Mouse (Mus musculus) embryonic facial prominence, embryonic 11.5 days (tissue): ENCODE results near the gene Chd9. TPM values are rescaled to one million over a fixed set of nuclear protein-coding genes. Genes with fewer than 3 reads are reported as not detected.
A peak's percentile ranks its signal among the peaks of the same experiment; 100 is the strongest.

ENCODE experiments used
- ATAC-seq: fragments of 200-750 bp; cut with Nextera tagmentation; replicated peaks from 2 replicates; pipeline ENCODE4 v1.8.0; 2017; ENCODE audit warnings: low read depth; ENCODE audit not compliant: insufficient number of reproducible peaks, low FRiP score, low TSS enrichment
- DNase-seq: peaks from one replicate; pipeline ENCODE4 v3.0.0-alpha.2; 2015; ENCODE audit warnings: low spot score
- H3K27ac ChIP-seq: fragments of 300-500 bp; sonication (generic); replicated peaks from 2 replicates; pipeline ENCODE4 v1.5.1; 2014; ENCODE audit warnings: mild to moderate bottlenecking, low read depth, low read length, control low read depth
- H3K27me3 ChIP-seq: fragments of 300-500 bp; sonication (generic); 2 replicates; pipeline ENCODE4 v1.6.1; 2014; ENCODE audit warnings: mild to moderate bottlenecking, low read length, moderate library complexity, mixed read lengths; ENCODE audit not compliant: control insufficient read depth, insufficient read depth
- H3K36me3 ChIP-seq: fragments of 300-500 bp; sonication (generic); replicated peaks from 2 replicates; pipeline ENCODE4 v1.6.1; 2014; ENCODE audit warnings: low read depth, mild to moderate bottlenecking, low read length, moderate library complexity, mixed read lengths; ENCODE audit not compliant: control insufficient read depth, insufficient read depth
- H3K4me1 ChIP-seq: fragments of 300-500 bp; sonication (generic); 2 replicates; pipeline ENCODE4 v1.6.1; 2014; ENCODE audit warnings: low read length, mixed read lengths; ENCODE audit not compliant: control insufficient read depth, insufficient read depth
- H3K4me2 ChIP-seq: fragments of 300-500 bp; sonication (generic); 2 replicates; pipeline ENCODE4 v1.6.1; 2014; ENCODE audit warnings: low read depth, mild to moderate bottlenecking, control low read depth, low read length, moderate library complexity
- H3K4me3 ChIP-seq: fragments of 300-500 bp; sonication (generic); 2 replicates; pipeline ENCODE4 v1.5.1; 2014; ENCODE audit warnings: low read depth, low read length, control low read depth
- H3K9ac ChIP-seq: fragments of 300-500 bp; sonication (generic); replicated peaks from 2 replicates; pipeline ENCODE4 v1.6.1; 2014; ENCODE audit warnings: mild to moderate bottlenecking, control low read depth, low read length
- H3K9me3 ChIP-seq: fragments of 300-500 bp; sonication (generic); replicated peaks from 2 replicates; pipeline ENCODE4 v1.6.1; 2016; ENCODE audit warnings: mild to moderate bottlenecking, low read length, inconsistent platforms, mixed read lengths; ENCODE audit not compliant: control insufficient read depth
- WGBS: fragments of 180-500 bp; shearing (Covaris S2); extraction: QIAGEN DNeasy Blood & Tissue Kit; methylation state at CpG from one replicate; pipeline ENCODE4 v1.1.7; 2014; 5-methylcytosine and 5-hydroxymethylcytosine counted together
- polyA plus RNA-seq: library from polyadenylated mRNA; unstranded; fragments of >200 nt; fragmentation: Nextera tagmentation; extraction: Ambion mirVana; gene quantifications from 2 replicates; pipeline ENCODE4 v1.2.1, GENCODE M21; 2014

The Chd9 gene
- polyA plus RNA-seq, 1 experiment from 2014 or later = 37.1 TPM

- H3K4me3 ChIP-seq = no peak overlapping the region
- H3K27ac ChIP-seq = no peak overlapping the region
- ATAC-seq (no peak), DNase-seq (no peak)
- H3K4me2 ChIP-seq = no peak overlapping the region
- no peaks in the 10 kb centered on the region for H3K27me3 ChIP-seq
- H3K36me3 ChIP-seq = no peaks in the 10 kb centered on the region
- peaks cover 3% of the 10 kb centered on the region; the same call in 1 of the 2 replicates for H3K4me1 ChIP-seq
- no peaks in the 10 kb centered on the region for H3K9me3 ChIP-seq
- 72% methylated on average over 14 of the region's 14 CpGs for WGBS
- no peak overlapping the region for H3K9ac ChIP-seq
These were observed 66.2 kb downstream of the Chd9 start for GRCm38 (mm10) chr8:90894231-90894914.

DNA sequence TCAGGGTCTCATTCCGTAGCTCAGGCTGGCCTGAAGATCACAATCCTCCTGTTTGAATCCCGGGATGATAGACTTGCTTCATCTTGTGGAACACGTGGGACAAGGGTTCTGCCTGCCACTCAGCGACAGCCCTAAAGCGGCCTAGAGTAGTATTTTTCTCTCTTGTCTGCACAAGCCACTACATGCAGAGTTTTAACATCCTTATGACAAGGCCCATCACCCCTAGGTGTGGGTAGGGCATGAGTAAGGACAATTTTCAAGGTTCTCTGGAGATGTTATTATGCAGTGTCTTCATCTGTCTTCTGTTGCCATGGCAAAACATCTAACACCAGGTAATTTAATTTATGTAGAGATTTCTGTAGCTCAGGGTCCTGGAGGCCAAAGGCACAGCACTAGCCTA lies 69.2 kb downstream of the Chd9 start:
- H3K36me3 ChIP-seq = no peaks in the 10 kb centered on the region

GRCm38 (mm10) chr8:90898578-90898977 lies 70.4 kb downstream of the Chd9 start:
- Histone ChIP-seq H3K9me3 (no peaks in the 10 kb centered on the region), H3K4me1 (peaks cover 3% of the 10 kb centered on the region; the same call in 1 of the 2 replicates), H3K4me3 (no peak overlapping the region), H3K27me3 (no peaks in the 10 kb centered on the region), H3K9ac (no peak overlapping the region), H3K27ac (no peak overlapping the region), H3K36me3 (no peaks in the 10 kb centered on the region), H3K4me2 (no peak overlapping the region)
- DNase-seq = no peak
- 33% methylated on average over 6 of the region's 6 CpGs for WGBS
- ATAC-seq = no peak

More for the DNA sequence above, 69.2 kb downstream of the Chd9 start:
- Histone ChIP-seq H3K9me3 (no peaks in the 10 kb centered on the region), H3K4me2 (no peak overlapping the region), H3K9ac (no peak overlapping the region), H3K4me1 (peaks cover 3% of the 10 kb centered on the region; the same call in 1 of the 2 replicates), H3K27ac (no peak overlapping the region), H3K27me3 (no peaks in the 10 kb centered on the region), H3K4me3 (no peak overlapping the region)
- whole genome bisulfite sequencing = 57% methylated on average over 5 of the region's 5 CpGs
- DNase-seq = peak; percentile 21
- ATAC-seq = no peak

- Histone ChIP-seq H3K36me3 (no peaks in the 10 kb centered on the region), H3K27ac (no peak overlapping the region), H3K4me3 (no peak overlapping the region), H3K4me2 (no peak overlapping the region), H3K27me3 (no peaks in the 10 kb centered on the region), H3K4me1 (no peaks in the 10 kb centered on the region), H3K9me3 (no peaks in the 10 kb centered on the region), H3K9ac (no peak overlapping the region)
- 79% methylated on average over 2 of the region's 2 CpGs for WGBS
- no peak for DNase-seq
- no peak for ATAC-seq
These were observed 73.8 kb downstream of the Chd9 start for GRCm38 (mm10) chr8:90902002-90902401.

DNA sequence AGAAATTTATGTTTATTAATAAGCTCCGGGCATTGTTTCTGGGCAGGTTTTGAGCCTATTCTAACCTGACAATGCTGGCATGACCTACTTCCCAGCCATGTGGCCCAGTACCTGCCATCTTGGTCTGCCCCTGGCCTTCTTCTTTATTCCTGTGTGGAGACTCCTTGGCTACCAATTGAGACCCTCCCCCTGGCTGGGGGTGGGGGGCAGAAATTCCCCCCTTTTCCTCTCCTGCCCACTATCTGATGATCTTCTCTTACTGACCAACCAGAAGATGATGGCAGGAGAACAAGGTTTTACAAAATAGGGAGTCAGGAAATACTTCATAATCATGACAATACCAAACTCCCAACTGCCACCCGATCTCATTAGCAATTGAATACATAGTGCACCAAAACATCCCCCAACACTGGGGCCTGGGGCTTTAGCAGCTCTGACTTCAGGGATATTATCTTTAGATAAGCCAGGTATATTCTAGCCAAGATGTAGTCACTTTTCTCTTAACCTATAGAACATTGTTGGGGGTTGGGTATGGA lies 76.1 kb downstream of the Chd9 start:
- Histone ChIP-seq H3K27ac (no peak overlapping the region), H3K4me2 (no peak overlapping the region), H3K9me3 (no peaks in the 10 kb centered on the region), H3K4me1 (no peaks in the 10 kb centered on the region), H3K36me3 (no peaks in the 10 kb centered on the region), H3K9ac (no peak overlapping the region), H3K27me3 (no peaks in the 10 kb centered on the region), H3K4me3 (no peak overlapping the region)
- 73% methylated on average over 2 of the region's 2 CpGs for WGBS
- ATAC-seq = no peak
- DNase-seq = no peak

- Histone ChIP-seq H3K4me3 (no peak overlapping the region), H3K9ac (no peak overlapping the region), H3K27me3 (no peaks in the 10 kb centered on the region), H3K4me2 (no peak overlapping the region), H3K9me3 (no peaks in the 10 kb centered on the region), H3K36me3 (no peaks in the 10 kb centered on the region), H3K27ac (no peak overlapping the region), H3K4me1 (no peaks in the 10 kb centered on the region)
- no peak for DNase-seq
- 87% methylated on average over 4 of the region's 4 CpGs for WGBS
- ATAC-seq = no peak
These were observed 78.8 kb downstream of the Chd9 start for GRCm38 (mm10) chr8:90906922-90907321.

DNA sequence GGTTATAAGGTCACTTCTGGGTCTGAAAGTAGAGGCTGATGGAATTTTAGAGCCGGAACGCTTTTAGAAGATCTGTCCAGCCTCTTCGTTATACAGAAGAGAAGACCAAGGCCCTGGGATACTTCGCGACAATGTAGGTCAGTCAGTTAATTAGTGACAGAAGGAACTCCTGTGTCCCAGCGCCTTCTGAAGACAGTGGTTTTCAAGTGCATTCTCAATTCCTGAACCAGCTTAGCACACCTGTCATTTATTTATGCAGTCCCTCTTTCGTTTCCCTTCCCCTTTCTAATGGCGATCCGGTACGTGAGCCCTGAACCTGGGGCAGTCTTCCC lies 79.3 kb downstream of the Chd9 start:
- H3K4me1 ChIP-seq = no peaks in the 10 kb centered on the region
- H3K4me2 ChIP-seq = peak overlapping the region; percentile 98
- H3K27me3 ChIP-seq = no peaks in the 10 kb centered on the region
- no peaks in the 10 kb centered on the region for H3K9me3 ChIP-seq
- peak; percentile 6 for DNase-seq
- ATAC-seq = no peak
- H3K36me3 ChIP-seq = no peaks in the 10 kb centered on the region
- H3K27ac ChIP-seq = no peak overlapping the region
- 22% methylated on average over 10 of the region's 10 CpGs for WGBS
- H3K9ac ChIP-seq = peak overlapping the region; percentile 79; the same call in 1 of the 2 replicates
- H3K4me3 ChIP-seq = peak overlapping the region; percentile 86

GRCm38 (mm10) chr8:90907848-90908551 lies 79.8 kb downstream of the Chd9 start:
- H3K4me1 ChIP-seq = no peaks in the 10 kb centered on the region
- H3K27ac ChIP-seq = no peak overlapping the region
- no peaks in the 10 kb centered on the region for H3K27me3 ChIP-seq
- peak; percentile 98 for ATAC-seq
- WGBS = under 1% methylated on average over 68 of the region's 89 CpGs
- peak overlapping the region; percentile 98 for H3K4me2 ChIP-seq
- H3K9ac ChIP-seq = peak overlapping the region; percentile 79
- H3K36me3 ChIP-seq = no peaks in the 10 kb centered on the region
- no peaks in the 10 kb centered on the region for H3K9me3 ChIP-seq
- DNase-seq = peak; percentile 92
- peak overlapping the region; percentile 86 for H3K4me3 ChIP-seq
